Mouse (Mus musculus): ENCODE results near the gene Bach1. TPM values are rescaled to one million over a fixed set of nuclear protein-coding genes. Genes with fewer than 3 reads are reported as not detected.

The Bach1 gene
- total RNA-seq, 1 experiment from 2014 or later: 171 TPM

DNA sequence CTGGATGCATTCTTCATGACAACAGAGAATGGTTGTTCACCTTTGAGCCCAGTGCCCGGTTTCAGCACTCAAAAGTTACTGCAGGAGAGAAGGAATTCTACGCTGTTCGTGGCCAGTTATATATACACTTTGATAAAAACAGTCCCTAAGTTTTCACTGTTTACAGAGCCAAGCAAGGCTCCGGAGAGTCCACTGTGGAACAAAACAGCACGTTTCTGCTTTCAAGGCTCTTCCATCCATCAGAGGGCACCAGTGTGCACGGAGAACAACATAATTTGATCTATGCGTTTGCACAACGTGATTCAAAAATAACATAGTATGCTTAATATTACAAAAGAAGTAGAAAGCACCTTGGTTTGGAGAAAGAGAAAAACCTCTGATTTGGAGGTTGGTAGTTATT, 67.2 kb downstream of the Bach1 start:
- no peak for ATAC-seq (replicated peaks; ENCODE audit: insufficient number of reproducible peaks, low FRiP score, low TSS enrichment, poor library complexity, severe bottlenecking)

DNA sequence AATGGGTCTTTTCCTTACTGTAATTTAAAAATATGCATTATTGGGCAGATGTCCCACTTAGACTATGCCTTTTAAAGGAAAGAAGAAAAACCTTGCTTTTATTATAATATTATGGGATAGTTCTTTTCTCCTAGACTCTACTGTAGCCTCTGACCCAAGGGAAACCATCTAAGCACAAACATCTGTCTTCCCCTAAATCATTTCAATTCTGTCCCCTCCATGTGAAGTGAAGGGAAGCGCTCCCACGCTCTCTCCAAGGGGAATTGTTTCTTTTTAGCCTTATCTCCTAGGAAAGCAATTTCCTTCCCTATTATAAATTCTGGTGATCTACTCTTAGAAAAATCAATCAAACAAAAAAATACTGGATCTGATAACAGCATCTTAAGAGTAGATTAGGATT, 71.8 kb downstream of the Bach1 start:
- ATAC-seq (replicated peaks; ENCODE audit: insufficient number of reproducible peaks, low FRiP score, low TSS enrichment, poor library complexity, severe bottlenecking): no peak

DNA sequence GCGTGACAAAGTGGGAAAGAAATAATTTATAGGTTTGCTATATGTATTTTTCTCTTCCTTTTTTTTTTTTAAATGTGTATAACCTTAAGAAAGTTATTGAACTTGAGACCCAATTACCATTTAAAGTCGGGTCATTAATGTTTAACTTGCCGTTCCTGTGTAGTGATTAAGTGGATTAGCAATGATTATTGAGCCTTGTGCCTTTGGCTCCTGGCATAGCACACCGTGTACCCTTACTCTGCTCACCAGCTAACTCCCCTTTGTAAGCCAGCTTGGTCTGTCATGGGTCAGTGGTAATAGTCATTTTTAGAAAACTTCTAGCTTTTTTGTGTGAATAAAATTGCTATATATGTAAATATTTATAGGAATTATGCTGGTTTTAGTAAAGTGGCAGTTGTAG, 73.2 kb downstream of the Bach1 start:
- no peak for ATAC-seq (replicated peaks; ENCODE audit: insufficient number of reproducible peaks, low FRiP score, low TSS enrichment, poor library complexity, severe bottlenecking)

GRCm38 (mm10) chr16:87774398-87774797, 75.7 kb downstream of the Bach1 start:
- ATAC-seq (replicated peaks; ENCODE audit: insufficient number of reproducible peaks, low FRiP score, low TSS enrichment, poor library complexity, severe bottlenecking): no peak

GRCm38 (mm10) chr16:87777373-87777772, 78.6 kb downstream of the Bach1 start:
- ATAC-seq (replicated peaks; ENCODE audit: insufficient number of reproducible peaks, low FRiP score, low TSS enrichment, poor library complexity, severe bottlenecking): no peak

DNA sequence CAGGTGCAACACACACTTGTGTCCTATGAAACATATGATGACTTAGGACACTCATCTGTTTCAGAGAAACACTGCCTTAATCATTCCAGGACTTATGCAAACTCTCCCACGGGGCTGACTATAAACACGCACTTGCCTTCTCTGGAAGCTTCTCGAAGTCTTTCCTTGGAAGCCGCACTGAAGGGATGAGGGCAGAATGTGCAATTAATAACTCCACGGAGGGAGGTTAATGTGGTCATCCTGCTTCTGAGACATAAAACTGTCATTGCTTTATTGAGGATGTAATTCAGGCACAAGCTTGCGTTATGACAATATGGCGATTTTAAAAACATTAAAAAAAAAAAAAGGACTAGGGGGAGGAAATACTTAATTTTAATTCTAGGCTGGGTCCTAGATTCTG, 82.9 kb downstream of the Bach1 start:
- ATAC-seq (replicated peaks; ENCODE audit: insufficient number of reproducible peaks, low FRiP score, low TSS enrichment, poor library complexity, severe bottlenecking): no peak

Other genes starting within 250 kb of the Bach1 start
- gene Usp16, start 244.2 kb upstream of the Bach1 start, total RNA-seq (2017): 132 to 219 TPM (median 192 TPM) in 3 replicates
- 261 to 324 TPM (median 313 TPM) in 3 replicates for gene Cct8, start 203.1 kb upstream of the Bach1 start, total RNA-seq (2017)
- gene Map3k7cl, start 145.6 kb upstream of the Bach1 start, total RNA-seq (2017): not detected in 3 replicates

Measured in monocyte, adult 5-6 weeks (primary cell).